Mouse (Mus musculus): ENCODE results near the gene Ulbp1. TPM values are rescaled to one million over a fixed set of nuclear protein-coding genes. Genes with fewer than 3 reads are reported as not detected.
"Not testable (repeated sequence)": the region's sequence is repeated elsewhere in the genome, so short reads cannot be mapped to it uniquely, and the experiment has no call there.

Gene Ulbp1
- total RNA-seq (2021) (1 to 10 TPM; 5.5 to 5.6 TPM), polyA plus RNA-seq (2012; rRNA removed) (0.45 and 0.80 TPM in 2 replicates)
- long read RNA-seq: 0 reads

DNA sequence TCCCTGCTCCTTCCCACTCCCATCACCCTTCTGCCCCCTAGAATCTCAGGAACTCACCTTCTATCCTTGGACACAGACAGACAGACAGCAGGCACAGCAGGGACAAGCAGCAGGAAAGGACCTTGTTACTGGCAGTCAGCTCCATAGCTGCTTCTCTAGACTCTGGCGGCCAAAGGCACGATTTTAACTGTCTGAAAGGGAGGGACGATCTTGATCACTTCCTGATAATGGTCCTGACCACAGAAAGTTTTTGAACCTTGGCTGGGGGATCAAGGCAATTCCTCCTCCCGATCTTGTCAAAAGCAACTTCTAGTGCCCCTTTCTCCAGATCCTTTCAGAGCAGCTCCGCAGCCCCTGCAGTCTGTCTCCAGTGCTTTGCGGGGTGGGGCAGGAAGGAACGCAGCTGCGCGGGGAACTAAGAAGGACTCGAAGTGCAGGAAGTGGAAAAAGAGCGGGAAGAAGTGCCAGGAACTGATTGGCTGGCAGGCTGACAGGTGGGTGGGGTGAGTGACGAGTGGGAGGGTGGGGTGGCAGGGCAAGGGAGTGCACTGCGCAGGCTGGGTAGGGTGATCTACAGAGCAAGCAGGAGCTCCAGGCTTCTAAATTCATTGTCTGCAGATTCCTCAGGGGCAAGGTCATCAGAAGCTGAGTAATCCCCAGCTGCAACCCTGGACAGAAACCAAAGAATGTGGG lies at the start of gene Ulbp1:
Ulbp1 (minus strand) TSS at position 442 of the 693 bp plus-strand sequence.
- peak; percentile 91 for DNase-seq

DNA sequence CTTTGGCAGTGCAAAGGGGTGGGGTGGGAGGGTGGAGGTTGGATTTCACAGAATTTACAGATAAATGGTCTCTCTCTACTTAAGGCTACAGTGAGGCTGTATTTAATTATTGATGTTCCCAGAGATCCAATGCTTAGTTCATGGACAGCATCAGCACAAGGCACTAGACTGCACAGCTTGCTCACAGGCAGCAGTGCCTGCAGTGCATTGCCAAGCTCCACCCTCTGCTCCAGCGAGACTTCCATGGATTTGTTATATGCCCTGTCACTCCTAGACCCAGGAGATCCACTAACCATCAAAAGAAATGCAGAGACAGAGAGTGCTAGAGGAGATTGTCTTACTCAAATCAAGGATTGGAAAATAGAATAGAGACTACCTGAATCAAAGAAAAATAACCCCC lies 24.7 kb upstream of the Ulbp1 start:
- not testable (repeated sequence) for DNase-seq

DNA sequence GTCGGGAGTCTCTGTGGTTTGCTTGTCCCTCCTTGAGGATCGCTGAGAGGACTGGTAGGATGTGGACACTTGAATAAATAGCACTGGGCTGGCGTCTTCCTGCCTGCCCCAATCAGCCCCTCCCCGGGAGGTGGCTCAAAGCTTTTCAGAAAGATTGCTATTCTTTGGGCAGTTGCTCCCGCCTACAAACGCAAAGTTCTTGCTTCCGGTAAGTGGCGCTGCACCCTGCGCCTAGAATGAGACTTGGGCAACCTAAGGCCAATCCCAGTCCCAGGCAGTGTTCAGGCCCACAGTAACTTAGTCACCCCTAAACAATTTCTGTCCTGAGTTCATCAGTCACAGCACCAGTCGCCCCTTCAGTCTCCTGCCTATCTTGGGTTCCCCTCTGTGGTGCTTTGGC lies 18.9 kb upstream of the Ulbp1 start:
- peak; percentile 72 for DNase-seq

DNA sequence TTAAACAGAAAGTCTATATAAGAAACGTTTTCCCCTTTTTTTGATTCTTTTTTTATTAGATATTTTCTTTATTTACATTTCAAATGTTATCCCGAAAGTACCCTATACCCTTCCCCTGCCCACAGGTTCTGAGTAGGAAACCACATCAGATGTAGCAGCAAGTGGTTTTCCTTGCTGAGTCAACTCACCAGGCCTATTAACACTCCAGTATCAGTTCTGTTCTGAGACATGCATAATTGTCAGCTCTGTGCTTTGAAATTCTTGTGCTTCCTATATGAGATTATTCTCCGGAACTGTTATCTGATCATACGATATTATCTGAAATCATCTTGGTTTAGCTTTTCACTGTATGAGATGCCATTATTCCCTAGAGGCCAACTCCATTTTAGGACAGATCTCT lies 10.2 kb upstream of the Ulbp1 start:
- DNase-seq: no peak

DNA sequence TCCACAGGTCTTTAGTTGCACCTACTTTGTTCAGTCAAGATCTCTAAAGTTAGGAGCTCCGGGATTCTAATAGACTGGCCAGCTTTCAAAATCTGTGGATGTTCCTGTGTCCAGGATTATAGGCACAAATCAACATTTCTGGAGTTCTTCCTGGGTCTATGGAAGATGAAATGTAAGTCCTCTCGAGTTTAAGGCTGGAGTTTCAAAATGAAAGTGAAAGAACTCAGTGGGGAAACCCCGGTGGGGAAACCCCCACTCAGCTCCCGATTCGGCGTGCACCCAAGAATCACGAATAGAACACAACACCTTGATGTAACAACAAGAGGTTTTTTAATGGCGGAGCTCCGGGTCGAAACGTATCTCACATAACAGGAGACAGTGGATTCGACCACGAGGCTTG lies 787 bp upstream of the Ulbp1 start:
- not testable (repeated sequence) for DNase-seq

DNA sequence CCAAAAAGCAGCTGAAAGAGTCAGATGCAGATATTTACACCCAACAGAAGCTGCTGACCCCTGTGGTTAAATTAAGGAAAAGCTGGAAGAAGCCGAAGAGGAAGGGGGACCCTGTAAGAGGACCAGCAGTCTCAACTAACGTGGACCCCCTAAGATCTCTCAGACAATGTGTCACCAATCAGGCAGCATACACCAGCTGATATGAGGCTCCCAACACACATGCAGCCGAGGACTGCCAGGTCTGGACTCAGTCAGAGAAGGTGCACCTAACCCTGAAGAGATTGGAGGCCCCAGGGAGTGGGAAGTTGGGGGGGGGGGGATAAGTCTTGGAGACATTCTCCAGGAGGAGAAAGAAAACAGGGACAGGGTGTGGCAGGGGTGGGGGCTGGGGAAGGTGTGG lies 1.8 kb downstream of the Ulbp1 start:
- no peak for DNase-seq

DNA sequence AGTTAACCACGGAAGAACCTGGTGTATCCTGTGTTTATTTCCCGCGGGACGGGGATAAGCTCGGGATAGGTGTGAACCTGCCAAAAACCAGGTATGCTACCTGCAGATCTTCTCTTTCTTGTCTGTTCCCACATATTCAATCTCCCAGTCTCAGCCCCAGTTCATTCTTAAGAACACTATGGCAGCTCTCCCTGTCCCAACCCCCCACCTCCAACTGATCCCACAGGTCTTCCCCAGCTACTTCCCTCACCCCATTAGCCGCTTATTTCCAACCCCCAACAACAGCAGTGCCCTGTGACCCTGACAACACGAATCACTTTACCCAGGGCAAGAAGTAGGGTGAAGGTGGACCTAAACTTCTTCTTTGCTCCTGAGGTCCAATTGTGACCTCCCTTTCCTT lies 3.0 kb downstream of the Ulbp1 start:
- DNase-seq: no peak

DNA sequence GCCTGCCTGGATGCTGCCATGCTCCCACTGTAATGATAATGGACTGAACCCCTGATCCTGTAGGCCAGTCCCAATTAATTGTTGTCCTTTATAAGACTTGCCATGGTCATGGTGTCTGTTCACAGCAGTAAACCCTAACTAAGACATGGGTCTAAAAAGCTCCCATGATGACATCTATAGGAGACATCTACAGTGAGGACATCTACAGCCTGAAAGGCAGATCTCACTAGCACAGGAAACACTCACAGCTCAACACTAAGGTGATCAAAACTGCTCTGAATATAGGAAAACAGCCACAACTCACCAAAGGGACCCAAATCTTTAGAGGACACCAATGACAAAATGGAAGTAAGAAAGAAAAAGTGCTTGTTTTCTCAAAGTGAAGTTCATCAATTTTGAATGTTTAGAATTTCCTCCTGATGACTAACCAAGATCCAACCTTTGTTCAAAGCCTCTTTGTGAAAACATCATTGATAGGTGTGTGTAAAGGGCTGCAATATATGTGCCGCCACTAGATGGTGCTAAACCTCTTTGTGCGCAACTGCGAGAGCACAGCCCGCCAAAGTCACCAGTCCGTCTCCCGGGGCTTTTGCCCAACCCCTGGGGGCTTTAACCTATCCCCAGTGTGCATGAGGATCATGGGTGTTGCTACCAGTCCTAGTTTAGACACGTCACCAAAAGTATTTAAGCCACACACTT lies 3.6 kb downstream of the Ulbp1 start:
- peak; percentile 62 for DNase-seq

DNA sequence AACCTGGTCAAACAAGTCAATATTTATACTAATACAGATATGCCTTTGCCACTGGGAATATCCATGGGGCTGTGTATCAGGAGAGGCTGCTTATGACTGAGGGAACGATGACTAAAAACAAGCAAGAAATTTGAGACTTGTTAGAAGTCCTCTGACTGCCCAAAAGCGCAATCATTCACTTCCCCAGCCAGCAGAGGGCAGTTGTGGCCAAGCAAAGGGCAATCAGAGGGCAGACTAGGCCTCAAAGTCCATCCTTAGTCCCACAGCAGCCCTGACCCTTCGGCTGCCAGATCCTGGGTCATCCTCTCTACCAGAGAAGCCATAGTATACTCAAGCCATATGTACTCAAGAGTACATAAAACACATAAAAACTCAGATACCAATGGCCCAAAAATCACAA lies 11.4 kb downstream of the Ulbp1 start:
- peak; percentile 30 for DNase-seq

DNA sequence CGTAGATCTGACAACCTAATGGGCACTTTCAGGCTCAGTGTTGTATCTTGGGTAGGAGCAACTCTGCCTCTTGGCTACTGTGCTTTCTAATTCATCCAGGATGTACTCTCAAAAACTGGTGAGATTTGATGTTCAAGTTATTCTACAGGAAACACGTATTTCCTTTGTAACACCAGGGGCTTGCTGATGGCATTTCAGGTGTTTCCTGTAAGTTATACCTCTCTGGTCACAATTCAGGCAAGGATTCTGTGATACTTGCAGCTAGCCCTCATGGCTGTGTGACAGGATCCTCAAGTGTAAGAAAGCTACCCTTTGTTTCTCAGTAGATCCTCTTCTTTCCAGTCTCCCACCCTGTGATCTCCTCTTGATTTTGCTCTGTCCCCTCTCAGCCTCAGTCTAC lies 34.5 kb downstream of the Ulbp1 start:
- no peak for DNase-seq

DNA sequence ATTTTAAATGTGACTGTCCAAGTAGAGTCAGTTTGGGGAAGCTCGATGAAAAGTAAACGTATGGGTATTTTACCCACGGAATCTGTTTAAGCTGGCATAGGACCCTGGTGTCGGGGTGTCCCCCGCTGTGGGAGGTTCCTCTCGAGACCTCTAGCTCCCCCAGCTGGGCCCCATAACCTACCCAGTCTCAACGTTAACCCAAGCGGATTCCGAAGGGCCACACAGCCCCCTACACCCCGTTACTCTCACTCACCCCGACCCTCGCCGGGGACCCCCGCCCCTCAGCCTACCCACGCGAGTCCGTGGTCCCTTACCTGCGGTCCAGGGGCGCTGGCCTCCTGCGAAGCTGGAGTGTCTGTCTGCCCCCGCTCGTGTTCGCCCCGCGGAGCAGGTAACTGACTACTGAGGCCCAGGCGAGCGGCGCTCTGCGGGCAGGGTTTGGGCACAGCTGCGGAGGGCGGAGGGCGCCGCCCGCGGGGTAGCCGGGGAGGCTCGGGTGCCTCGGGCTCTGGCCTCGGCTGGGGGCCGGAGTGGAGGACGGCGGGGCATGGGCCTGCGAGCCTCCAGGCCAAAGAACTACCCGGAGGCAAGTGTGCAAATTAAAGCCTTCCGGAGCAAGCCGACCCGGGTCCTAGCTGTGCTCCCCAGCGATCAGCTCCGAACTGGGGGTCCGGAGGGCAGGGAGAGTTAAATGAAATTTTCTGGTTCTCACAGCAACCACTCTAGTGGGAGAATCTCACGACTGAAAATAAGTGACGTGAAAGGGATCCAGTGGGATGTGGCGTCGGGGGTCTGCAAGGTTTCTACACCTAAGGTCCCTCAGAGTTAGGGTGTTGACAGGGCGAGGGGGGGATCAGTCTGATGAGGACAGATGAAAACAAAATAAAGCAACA lies 80.0 kb downstream of the Ulbp1 start:
- no peak for DNase-seq

DNA sequence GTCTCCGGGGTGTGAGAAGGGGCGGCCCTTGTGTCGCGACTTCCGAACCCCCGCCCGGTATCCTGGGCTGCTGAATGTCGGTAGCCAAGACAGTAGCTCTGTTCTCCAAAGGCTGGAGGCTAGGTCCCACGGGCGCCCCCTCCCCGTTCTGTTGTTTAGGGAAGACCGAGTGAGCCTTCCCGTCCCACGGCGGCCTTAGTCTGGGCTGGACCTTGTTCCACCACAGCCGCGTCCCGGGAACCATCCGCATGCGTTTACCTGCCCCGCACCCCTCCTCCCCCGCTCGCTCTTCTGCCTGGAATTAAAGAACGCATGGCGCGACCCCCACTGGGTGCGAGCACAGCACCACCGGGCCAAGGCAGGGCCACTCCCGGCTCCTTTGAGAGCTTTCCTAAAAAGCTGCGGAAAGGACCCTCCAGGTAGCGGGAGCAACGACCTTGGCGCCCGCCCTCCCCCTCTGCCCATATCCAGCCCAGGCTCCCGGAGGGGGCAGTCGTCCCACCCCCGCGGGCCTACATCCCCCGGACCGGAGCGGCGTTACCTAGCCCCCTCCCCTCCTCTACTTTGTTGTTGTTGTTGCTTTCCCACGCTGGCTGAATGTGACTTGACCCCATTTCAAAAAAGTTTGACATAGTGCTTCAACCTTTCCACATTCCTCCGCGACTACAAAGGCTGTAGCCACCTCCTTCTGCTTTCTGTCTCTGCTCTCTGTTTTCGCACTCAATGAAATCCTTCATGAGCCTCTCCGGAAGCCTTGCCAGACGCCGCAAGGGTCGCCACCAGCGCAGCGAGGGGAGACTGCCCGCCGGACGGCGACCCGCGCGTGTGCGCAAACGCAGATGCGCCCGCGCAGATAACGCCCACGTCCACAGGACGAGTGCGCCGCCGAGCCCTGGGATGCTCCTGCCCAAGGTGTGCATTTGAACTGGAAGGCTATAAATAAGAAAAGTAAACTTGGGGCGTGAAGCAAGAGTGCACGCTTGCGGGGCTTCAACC lies 81.2 kb downstream of the Ulbp1 start:
- peak; percentile 23 for DNase-seq

DNA sequence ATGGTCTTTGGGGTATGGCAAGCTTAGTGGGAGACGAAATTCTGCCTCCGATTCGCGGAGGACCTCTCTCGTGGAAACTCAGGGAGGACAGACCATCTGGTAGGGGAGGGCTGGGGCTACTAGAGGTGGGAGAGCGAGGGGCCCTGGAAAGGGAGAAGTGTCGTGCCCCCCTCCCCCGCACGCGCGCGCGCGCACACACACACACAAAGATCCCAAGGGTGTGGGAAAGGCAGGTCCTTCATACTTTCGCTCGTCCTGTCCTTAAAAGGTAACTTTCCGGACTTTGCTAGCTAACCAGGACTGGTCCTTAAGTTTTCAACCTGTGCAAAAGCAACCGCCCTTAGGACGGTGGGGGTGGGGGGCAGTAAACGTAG lies 81.9 kb downstream of the Ulbp1 start:
- DNase-seq: peak; percentile 17

DNA sequence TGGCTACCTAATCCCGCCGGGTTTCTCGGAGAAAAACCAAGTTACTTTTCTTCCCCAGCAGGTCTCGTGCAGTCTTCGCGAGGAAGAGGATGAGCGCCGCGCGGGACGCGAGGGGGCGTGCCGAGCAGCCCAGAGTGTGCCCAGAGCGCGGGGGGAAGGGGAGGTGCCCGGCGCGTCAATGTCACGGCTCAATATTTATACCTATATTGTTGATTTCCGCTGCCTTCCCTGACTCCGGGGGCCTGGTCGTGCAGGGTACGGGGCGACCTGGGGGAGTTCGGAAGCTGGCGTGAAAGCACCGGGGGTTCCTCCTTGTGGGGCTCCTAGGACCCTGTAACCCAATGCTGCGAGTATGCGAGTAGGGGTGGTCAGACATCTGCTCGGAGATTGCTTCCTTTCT lies 82.3 kb downstream of the Ulbp1 start:
- DNase-seq: peak; percentile 41

Other genes with a start within 250 kb of the Ulbp1 start
- gene Lrp11, start 116.2 kb upstream of the Ulbp1 start, total RNA-seq (2021): 10 to 100 TPM; 19.4 to 23.7 TPM
- gene Lrp11, start 116.2 kb upstream of the Ulbp1 start, polyA plus RNA-seq (2012; rRNA removed): 64.0 and 73.2 TPM in 2 replicates
- gene Nup43, start 193.9 kb upstream of the Ulbp1 start, total RNA-seq (2021): 10 to 100 TPM; 10.5 to 10.8 TPM
- 1.2 and 2.7 TPM in 2 replicates for gene Nup43, start 193.9 kb upstream of the Ulbp1 start, polyA plus RNA-seq (2012; rRNA removed)
- gene Pcmt1, start 207.5 kb upstream of the Ulbp1 start, total RNA-seq (2021): 10 to 100 TPM; 67.1 to 80.0 TPM
- 29.2 and 33.3 TPM in 2 replicates for gene Pcmt1, start 207.5 kb upstream of the Ulbp1 start, polyA plus RNA-seq (2012; rRNA removed)
- 10 to 100 TPM; 43.0 to 63.3 TPM for gene Lats1, start 207.6 kb upstream of the Ulbp1 start, total RNA-seq (2021)
- gene Lats1, start 207.6 kb upstream of the Ulbp1 start, polyA plus RNA-seq (2012; rRNA removed): 7.8 and 9.4 TPM in 2 replicates

Measured in adrenal gland, adult 2 months (tissue).